Mouse (Mus musculus) ES-E14 (cell line): ENCODE results near the gene Ltb4r2. TPM values are rescaled to one million over a fixed set of nuclear protein-coding genes. Genes with fewer than 3 reads are reported as not detected.
A peak's percentile ranks its signal among the peaks of the same experiment; 100 is the strongest.

Source experiments
- DNase-seq: peaks from one replicate; pipeline ENCODE4 v3.0.0-alpha.2; 2013; ENCODE audit warnings: low read depth, low spot score
- H3K27ac ChIP-seq: 2 replicates; pipeline ENCODE4 v1.5.1; 2012; ENCODE audit warnings: low read depth, mild to moderate bottlenecking, low read length, moderate library complexity, mixed read lengths; ENCODE audit not compliant: poor library complexity, insufficient read depth, severe bottlenecking
- H3K36me3 ChIP-seq: 2 replicates; pipeline ENCODE4 v1.6.1; 2012; ENCODE audit warnings: mild to moderate bottlenecking, low read length, moderate library complexity, mixed read lengths; ENCODE audit not compliant: control insufficient read depth, poor library complexity, insufficient read depth, severe bottlenecking
- H3K4me1 ChIP-seq, 2 experiments: fragments of 150-350 bp in 1 of 2; sonication (generic) in 1 of 2; 2 replicates each; pipeline ENCODE4 v1.6.1; 2012; ENCODE audit warnings: low read length in 2 of 2, mild to moderate bottlenecking in 1 of 2, mixed read lengths in 1 of 2; ENCODE audit not compliant: control insufficient read depth in 2 of 2, insufficient read depth in 2 of 2, poor library complexity in 1 of 2
- H3K4me3 ChIP-seq, 2 experiments: fragments of 150-350 bp in 1 of 2; sonication (generic) in 1 of 2; 2 replicates each; pipeline ENCODE4 v1.5.1; 2012; ENCODE audit warnings: low read length in 2 of 2, low read depth in 1 of 2, mild to moderate bottlenecking in 1 of 2, mixed read lengths in 1 of 2; ENCODE audit not compliant: insufficient read depth in 1 of 2, poor library complexity in 1 of 2, severe bottlenecking in 1 of 2
- H3K9ac ChIP-seq: 2 replicates; pipeline ENCODE4 v1.6.1; 2012; ENCODE audit warnings: low read depth, mild to moderate bottlenecking, low read length, mixed read lengths; ENCODE audit not compliant: poor library complexity, insufficient read depth, severe bottlenecking
- H3K9me3 ChIP-seq: fragments of 150-350 bp; sonication (generic); 2 replicates; pipeline ENCODE4 v1.6.1; 2012; ENCODE audit warnings: low read depth, mild to moderate bottlenecking, low read length; ENCODE audit not compliant: control insufficient read depth, insufficient read depth
- CHD2 ChIP-seq: IDR thresholded peaks from 2 replicates; pipeline ENCODE4 v1.6.1; 2014; ENCODE audit warnings: mild to moderate bottlenecking, low read depth, low read length, inconsistent platforms
- HCFC1 ChIP-seq: IDR thresholded peaks from 2 replicates; pipeline ENCODE4 v1.6.1; 2012; ENCODE audit warnings: low read length, inconsistent platforms, borderline replicate concordance; ENCODE audit not compliant: insufficient read depth
- MAFK ChIP-seq: IDR thresholded peaks from 2 replicates; pipeline ENCODE4 v1.6.1; 2014; ENCODE audit warnings: mild to moderate bottlenecking, low read depth, low read length, inconsistent platforms; ENCODE audit not compliant: insufficient read depth
- ZC3H11A ChIP-seq: IDR thresholded peaks from 2 replicates; pipeline ENCODE4 v1.6.1; 2012; ENCODE audit warnings: low read depth, mild to moderate bottlenecking, inconsistent platforms, low read length, borderline replicate concordance
- ZNF384 ChIP-seq: IDR thresholded peaks from 2 replicates; pipeline ENCODE4 v1.6.1; 2012; ENCODE audit warnings: low read depth, low read length, inconsistent platforms
- in situ Hi-C, 2 experiments: fragments of 600-800 bp; cut with MboI; formaldehyde crosslinking; loops; one replicate each; pipeline ENCODE4 v1.15.1; 2025; ENCODE audit warnings: low sequenced_read_pairs in 2 of 2, inconsistent platforms in 1 of 2; ENCODE audit not compliant: unreplicated experiment in 2 of 2
- total RNA-seq: library from RNA; depleted of rRNA; stranded (reverse); fragments of 300-350 nt; gene quantifications from 2 replicates; pipeline ENCODE4 v1.2.3, GENCODE M21; 2012

Gene Ltb4r2
- total RNA-seq, 1 experiment: 1.5 TPM

- in situ Hi-C loops: no loop called here
- H3K36me3 ChIP-seq: peaks cover 2% of the 10 kb centered on the region; the same call in 1 of the 2 replicates
- H3K9me3 ChIP-seq: no peaks in the 10 kb centered on the region
- no peak overlapping the region for H3K9ac ChIP-seq
- no peak overlapping the region for H3K4me3 ChIP-seq
- TF ChIP-seq CHD2 (no peak), ZC3H11A (no peak), HCFC1 (no peak), ZNF384 (no peak), MAFK (no peak)
- DNase-seq: no peak
- no peaks in the 10 kb centered on the region for H3K4me1 ChIP-seq
- no peak overlapping the region for H3K27ac ChIP-seq
These were observed 24.0 kb upstream of the Ltb4r2 start for GRCm38 (mm10) chr14:55737086-55737687.

GRCm38 (mm10) chr14:55743711-55744110, 17.5 kb upstream of the Ltb4r2 start:
- Histone ChIP-seq H3K9ac (no peak overlapping the region), H3K36me3 (peaks cover 2% of the 10 kb centered on the region; the same call in 1 of the 2 replicates)
- in situ Hi-C loops: loop anchor here in 1 of 2 experiments (5.0 kb wide), 1 partner anchor 61 kb away; the partner anchor contains the start of gene Tinf2

GRCm38 (mm10) chr14:55745180-55745860, 15.9 kb upstream of the Ltb4r2 start, which contains the start of the genes Dhrs1 and Nop9:
Dhrs1 (minus strand) TSS chr14:55745690.
Nop9 (plus strand) TSS chr14:55745693.
- in situ Hi-C loops: no loop called here
- peak within 1 kb of the TSS; percentile 92 for H3K9ac ChIP-seq
- H3K27ac ChIP-seq: no peak within 1 kb of the TSS

More at GRCm38 (mm10) chr14:55743711-55744110, 17.5 kb upstream of the Ltb4r2 start:
- no peaks in the 10 kb centered on the region for H3K9me3 ChIP-seq
- TF ChIP-seq ZNF384 (0 out of 2 replicates have a peak, but pooled peaks have one; percentile 6), MAFK (no peak), HCFC1 (peak; percentile 35; the same call in 1 of the 2 replicates), CHD2 (no peak), ZC3H11A (peak; percentile 95)
- H3K27ac ChIP-seq: no peak overlapping the region
- DNase-seq: peak; percentile 75
- no peak overlapping the region for H3K4me3 ChIP-seq
- peaks cover 2 to 3% of the 10 kb centered on the region in 2 experiments; a peak in 2 of 4 replicates for H3K4me1 ChIP-seq

DNA sequence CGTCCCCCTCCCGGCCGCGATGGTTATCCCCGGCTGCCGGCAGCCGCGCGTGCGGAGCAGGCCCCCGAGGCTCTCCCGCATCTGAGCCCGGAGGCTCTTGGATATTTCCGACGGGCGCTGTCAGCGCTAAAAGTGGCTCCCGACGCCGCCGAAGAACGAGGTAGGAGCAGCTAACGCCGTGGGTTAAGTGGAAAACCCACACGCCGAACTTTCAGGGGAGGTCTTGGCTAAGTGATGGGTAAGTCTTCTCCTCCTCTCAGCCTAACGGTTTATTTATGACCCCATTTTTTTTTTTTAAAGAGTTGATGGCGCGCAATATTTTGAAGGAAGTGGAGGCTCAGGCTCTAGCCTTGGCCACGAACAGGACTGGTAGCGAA, 15.4 kb upstream of the Ltb4r2 start:
- H3K9me3 ChIP-seq: no peaks in the 10 kb centered on the region
- no peak overlapping the region for H3K27ac ChIP-seq
- DNase-seq: no peak
- peaks cover 11% of the 10 kb centered on the region for H3K36me3 ChIP-seq
- in situ Hi-C loops: no loop called here
- TF ChIP-seq ZNF384 (0 out of 2 replicates have a peak, but pooled peaks have one; percentile 7), MAFK (no peak), HCFC1 (peak; percentile 7; the same call in 1 of the 2 replicates)
- peak overlapping the region; percentile 92 for H3K9ac ChIP-seq
- peak overlapping the region; percentile 95 to 100 for H3K4me3 ChIP-seq
- peaks cover 2 to 3% of the 10 kb centered on the region in 2 experiments; a peak in 2 of 4 replicates for H3K4me1 ChIP-seq

More at GRCm38 (mm10) chr14:55745180-55745860, 15.9 kb upstream of the Ltb4r2 start, which contains the start of the genes Dhrs1 and Nop9:
- TF ChIP-seq ZNF384: no peak
- TF ChIP-seq HCFC1: peak; percentile 69; the same call in 1 of the 2 replicates
- peaks cover 6% of the 10 kb centered on the region for H3K36me3 ChIP-seq
- peaks cover 2 to 3% of the 10 kb centered on the region in 2 experiments; a peak in 2 of 4 replicates for H3K4me1 ChIP-seq
- no peaks in the 10 kb centered on the region for H3K9me3 ChIP-seq
- peak; percentile 83 for DNase-seq
- peak within 1 kb of the TSS; percentile 95 to 100 for H3K4me3 ChIP-seq
